Mouse (Mus musculus) neural tube, embryonic 12.5 days (tissue): ENCODE measurements at regions not wholly inside any gene's neighbourhood (a gene's known extent, or its start where the extent isn't known, plus 50 kb on each side); places are given as distances from the start of the nearest gene placed in this dataset.
"Not testable (repeated sequence)": the region's sequence is repeated elsewhere in the genome, so short reads cannot be mapped to it uniquely, and the experiment has no call there.

Experiments used
- ATAC-seq: fragments of 200-750 bp; cut with Nextera tagmentation; 2 replicates; pipeline ENCODE4 v1.8.0; 2017; ENCODE audit warnings: low read depth, mild to moderate bottlenecking, moderate TSS enrichment, moderate library complexity; ENCODE audit not compliant: low FRiP score
- H3K27ac ChIP-seq: fragments of 300-500 bp; sonication (generic); 2 replicates; pipeline ENCODE4 v1.5.1; 2016
- H3K27me3 ChIP-seq: fragments of 300-500 bp; sonication (generic); replicated peaks from 2 replicates; pipeline ENCODE4 v1.6.1; 2016; ENCODE audit warnings: mild to moderate bottlenecking
- H3K36me3 ChIP-seq: fragments of 300-500 bp; sonication (generic); 2 replicates; pipeline ENCODE4 v1.6.1; 2016; ENCODE audit warnings: mild to moderate bottlenecking
- H3K4me1 ChIP-seq: fragments of 300-500 bp; sonication (generic); 2 replicates; pipeline ENCODE4 v1.6.1; 2016
- H3K4me2 ChIP-seq: fragments of 300-500 bp; sonication (generic); replicated peaks from 2 replicates; pipeline ENCODE4 v1.6.1; 2016; ENCODE audit warnings: mild to moderate bottlenecking
- H3K4me3 ChIP-seq: fragments of 300-500 bp; sonication (generic); 2 replicates; pipeline ENCODE4 v1.5.1; 2016
- H3K9ac ChIP-seq: fragments of 300-500 bp; sonication (generic); 2 replicates; pipeline ENCODE4 v1.6.1; 2016; ENCODE audit warnings: mild to moderate bottlenecking
- H3K9me3 ChIP-seq: fragments of 300-500 bp; sonication (generic); 2 replicates; pipeline ENCODE4 v1.6.1; 2016; ENCODE audit warnings: mild to moderate bottlenecking
- WGBS: fragments of 180-500 bp; shearing (Covaris S2); methylation state at CpG from one replicate; pipeline ENCODE4 v1.1.7; 2016; 5-methylcytosine and 5-hydroxymethylcytosine counted together

- H3K27me3 ChIP-seq = no peaks in the 10 kb centered on the region
- no peak for ATAC-seq
- no peak overlapping the region for H3K27ac ChIP-seq
- peak overlapping the region; percentile 44 for H3K4me2 ChIP-seq
- no peak overlapping the region for H3K9ac ChIP-seq
- H3K4me1 ChIP-seq = 0 out of 2 replicates have a peak, but pooled peaks cover 4% of the 10 kb centered on the region
- H3K9me3 ChIP-seq = no peaks in the 10 kb centered on the region
- no peak overlapping the region for H3K4me3 ChIP-seq
- WGBS = 18% methylated on average over 18 of the region's 18 CpGs
- H3K36me3 ChIP-seq = no peaks in the 10 kb centered on the region
These were observed 90.7 kb downstream of the Dusp6 start for GRCm38 (mm10) chr10:99353541-99354292.

- H3K4me2 ChIP-seq = peak overlapping the region; percentile 44; the same call in 1 of the 2 replicates
- ATAC-seq = no peak
- H3K27me3 ChIP-seq = no peaks in the 10 kb centered on the region
- H3K4me1 ChIP-seq = 0 out of 2 replicates have a peak, but pooled peaks cover 4% of the 10 kb centered on the region
- H3K9me3 ChIP-seq = no peaks in the 10 kb centered on the region
- no peak overlapping the region for H3K27ac ChIP-seq
- no peak overlapping the region for H3K4me3 ChIP-seq
- no peak overlapping the region for H3K9ac ChIP-seq
- WGBS = 58% methylated on average over 2 of the region's 2 CpGs
- no peaks in the 10 kb centered on the region for H3K36me3 ChIP-seq
These were observed 91.3 kb downstream of the Dusp6 start for GRCm38 (mm10) chr10:99354352-99354751.

- WGBS = 92% methylated on average over 4 of the region's 4 CpGs
- H3K27me3 ChIP-seq = no peaks in the 10 kb centered on the region
These were observed 92.3 kb downstream of the Dusp6 start for GRCm38 (mm10) chr10:99355303-99355702.

GRCm38 (mm10) chr10:99356221-99356620 lies 93.2 kb downstream of the Dusp6 start:
- Histone ChIP-seq H3K27ac (no peak overlapping the region), H3K36me3 (no peaks in the 10 kb centered on the region), H3K4me3 (no peak overlapping the region), H3K4me2 (no peak overlapping the region), H3K9ac (no peak overlapping the region), H3K9me3 (no peaks in the 10 kb centered on the region), H3K4me1 (0 out of 2 replicates have a peak, but pooled peaks cover 4% of the 10 kb centered on the region), H3K27me3 (no peaks in the 10 kb centered on the region)
- 86% methylated on average over 5 of the region's 5 CpGs for WGBS
- no peak for ATAC-seq

More at GRCm38 (mm10) chr10:99355303-99355702, 92.3 kb downstream of the Dusp6 start:
- no peaks in the 10 kb centered on the region for H3K36me3 ChIP-seq
- H3K9ac ChIP-seq = no peak overlapping the region
- 0 out of 2 replicates have a peak, but pooled peaks cover 4% of the 10 kb centered on the region for H3K4me1 ChIP-seq
- no peaks in the 10 kb centered on the region for H3K9me3 ChIP-seq
- no peak for ATAC-seq
- no peak overlapping the region for H3K27ac ChIP-seq
- no peak overlapping the region for H3K4me3 ChIP-seq
- no peak overlapping the region for H3K4me2 ChIP-seq

GRCm38 (mm10) chr10:99356883-99357282 lies 93.9 kb downstream of the Dusp6 start:
- no peak overlapping the region for H3K4me3 ChIP-seq
- H3K36me3 ChIP-seq = no peaks in the 10 kb centered on the region
- H3K4me2 ChIP-seq = no peak overlapping the region
- H3K9ac ChIP-seq = no peak overlapping the region
- ATAC-seq = no peak
- WGBS = 82% methylated on average over 3 of the region's 3 CpGs
- no peaks in the 10 kb centered on the region for H3K27me3 ChIP-seq
- H3K9me3 ChIP-seq = no peaks in the 10 kb centered on the region
- H3K27ac ChIP-seq = no peak overlapping the region
- H3K4me1 ChIP-seq = 0 out of 2 replicates have a peak, but pooled peaks cover 4% of the 10 kb centered on the region

- H3K9me3 ChIP-seq = no peaks in the 10 kb centered on the region
- 0 out of 2 replicates have a peak, but pooled peaks cover 4% of the 10 kb centered on the region for H3K4me1 ChIP-seq
- H3K36me3 ChIP-seq = no peaks in the 10 kb centered on the region
- 79% methylated on average over 4 of the region's 4 CpGs for WGBS
- no peaks in the 10 kb centered on the region for H3K27me3 ChIP-seq
- no peak overlapping the region for H3K9ac ChIP-seq
- no peak overlapping the region for H3K27ac ChIP-seq
- H3K4me2 ChIP-seq = no peak overlapping the region
- no peak for ATAC-seq
- H3K4me3 ChIP-seq = no peak overlapping the region
These were observed 94.3 kb downstream of the Dusp6 start for GRCm38 (mm10) chr10:99357347-99357746.

- ATAC-seq = no peak
- 87% methylated on average over 1 of the region's 1 CpGs for WGBS
- no peaks in the 10 kb centered on the region for H3K27me3 ChIP-seq
These were observed 95.2 kb downstream of the Dusp6 start for GRCm38 (mm10) chr10:99358256-99358655.

GRCm38 (mm10) chr10:99359439-99359866 lies 96.4 kb downstream of the Dusp6 start:
- no peaks in the 10 kb centered on the region for H3K9me3 ChIP-seq
- 41% methylated on average over 2 of the region's 2 CpGs for WGBS
- H3K36me3 ChIP-seq = no peaks in the 10 kb centered on the region
- H3K4me1 ChIP-seq = no peaks in the 10 kb centered on the region
- no peak overlapping the region for H3K4me3 ChIP-seq
- H3K27ac ChIP-seq = no peak overlapping the region
- H3K9ac ChIP-seq = no peak overlapping the region
- no peaks in the 10 kb centered on the region for H3K27me3 ChIP-seq
- no peak overlapping the region for H3K4me2 ChIP-seq
- no peak for ATAC-seq

More at GRCm38 (mm10) chr10:99358256-99358655, 95.2 kb downstream of the Dusp6 start:
- Histone ChIP-seq H3K4me1 (0 out of 2 replicates have a peak, but pooled peaks cover 4% of the 10 kb centered on the region), H3K4me3 (no peak overlapping the region), H3K27ac (no peak overlapping the region), H3K4me2 (no peak overlapping the region), H3K9me3 (no peaks in the 10 kb centered on the region), H3K36me3 (no peaks in the 10 kb centered on the region), H3K9ac (no peak overlapping the region)

GRCm38 (mm10) chr10:99360601-99361000 lies 97.6 kb downstream of the Dusp6 start:
- H3K27ac ChIP-seq, H3K36me3 ChIP-seq, H3K9me3 ChIP-seq, H3K4me3 ChIP-seq, H3K9ac ChIP-seq, ATAC-seq, H3K27me3 ChIP-seq, H3K4me2 ChIP-seq, H3K4me1 ChIP-seq: not testable (repeated sequence)
- WGBS = 53% methylated on average over 10 of the region's 10 CpGs

- no peak overlapping the region for H3K4me2 ChIP-seq
- no peaks in the 10 kb centered on the region for H3K9me3 ChIP-seq
- H3K27me3 ChIP-seq = no peaks in the 10 kb centered on the region
- WGBS = 90% methylated on average over 7 of the region's 7 CpGs
- H3K4me1 ChIP-seq = no peaks in the 10 kb centered on the region
- no peak overlapping the region for H3K4me3 ChIP-seq
- H3K36me3 ChIP-seq = no peaks in the 10 kb centered on the region
- no peak overlapping the region for H3K27ac ChIP-seq
- H3K9ac ChIP-seq = no peak overlapping the region
- ATAC-seq = no peak
These were observed 103.1 kb downstream of the Dusp6 start for GRCm38 (mm10) chr10:99366162-99366561.

- WGBS = 49% methylated on average over 6 of the region's 6 CpGs
- ATAC-seq = no peak
- Histone ChIP-seq H3K4me2 (no peak overlapping the region), H3K4me1 (no peaks in the 10 kb centered on the region), H3K36me3 (no peaks in the 10 kb centered on the region), H3K27me3 (no peaks in the 10 kb centered on the region), H3K4me3 (no peak overlapping the region), H3K9me3 (no peaks in the 10 kb centered on the region), H3K9ac (no peak overlapping the region), H3K27ac (no peak overlapping the region)
These were observed 104.7 kb downstream of the Dusp6 start for GRCm38 (mm10) chr10:99367757-99368156.

GRCm38 (mm10) chr10:99375101-99375500 lies 112.1 kb downstream of the Dusp6 start:
- Histone ChIP-seq H3K27ac (no peak overlapping the region), H3K36me3 (no peaks in the 10 kb centered on the region), H3K4me2 (no peak overlapping the region), H3K27me3 (no peaks in the 10 kb centered on the region), H3K9ac (no peak overlapping the region), H3K9me3 (no peaks in the 10 kb centered on the region), H3K4me3 (no peak overlapping the region), H3K4me1 (no peaks in the 10 kb centered on the region)
- WGBS = 61% methylated on average over 5 of the region's 5 CpGs
- no peak for ATAC-seq

GRCm38 (mm10) chr10:99376430-99376829 lies 113.4 kb downstream of the Dusp6 start:
- Histone ChIP-seq H3K27ac (no peak overlapping the region), H3K9ac (no peak overlapping the region), H3K4me1 (no peaks in the 10 kb centered on the region), H3K27me3 (no peaks in the 10 kb centered on the region), H3K9me3 (no peaks in the 10 kb centered on the region), H3K4me2 (no peak overlapping the region), H3K4me3 (no peak overlapping the region), H3K36me3 (no peaks in the 10 kb centered on the region)
- 85% methylated on average over 8 of the region's 8 CpGs for WGBS
- ATAC-seq = no peak
